Mouse (Mus musculus) B cell, adult 2 months (primary cell): Measurements from ENCODE around the gene Ppip5k2.

Experiments
- DNase-seq, 2 experiments: peaks; one replicate each; pipeline ENCODE4 v3.0.0; 2022

The Ppip5k2 gene

GRCm38 (mm10) chr1:97660687-97661405 is 109.4 kb downstream of the Ppip5k2 start:
- DNase-seq, result peak; percentile 65 to 71

DNA sequence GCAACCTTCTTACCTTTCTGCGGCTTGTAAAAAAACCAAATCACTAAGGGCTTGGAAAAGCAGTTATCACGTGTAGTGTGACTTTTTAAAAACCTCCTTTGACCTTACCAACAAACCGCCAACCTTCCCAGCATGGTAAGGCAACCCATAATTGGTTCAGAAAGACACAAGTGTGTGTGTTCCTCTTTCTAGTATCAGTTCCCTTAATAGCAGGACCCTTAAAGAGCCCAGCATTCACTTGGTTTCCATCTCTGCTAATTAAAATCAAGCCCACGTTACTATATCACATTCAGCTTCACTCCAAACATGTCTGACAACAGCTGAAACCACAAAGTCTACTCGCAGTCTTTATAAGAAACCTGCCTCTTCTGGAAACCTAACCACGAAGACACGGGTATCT is 110.8 kb downstream of the Ppip5k2 start:
- peak; percentile 64 to 70 for DNase-seq

- no peak for DNase-seq
Observed at GRCm38 (mm10) chr1:97657786-97658185, 112.4 kb downstream of the Ppip5k2 start.

GRCm38 (mm10) chr1:97657201-97657600 is 113.0 kb downstream of the Ppip5k2 start:
- DNase-seq, result peak in 1 of 2 experiments; percentile 14
